In the genomic region with DNA sequence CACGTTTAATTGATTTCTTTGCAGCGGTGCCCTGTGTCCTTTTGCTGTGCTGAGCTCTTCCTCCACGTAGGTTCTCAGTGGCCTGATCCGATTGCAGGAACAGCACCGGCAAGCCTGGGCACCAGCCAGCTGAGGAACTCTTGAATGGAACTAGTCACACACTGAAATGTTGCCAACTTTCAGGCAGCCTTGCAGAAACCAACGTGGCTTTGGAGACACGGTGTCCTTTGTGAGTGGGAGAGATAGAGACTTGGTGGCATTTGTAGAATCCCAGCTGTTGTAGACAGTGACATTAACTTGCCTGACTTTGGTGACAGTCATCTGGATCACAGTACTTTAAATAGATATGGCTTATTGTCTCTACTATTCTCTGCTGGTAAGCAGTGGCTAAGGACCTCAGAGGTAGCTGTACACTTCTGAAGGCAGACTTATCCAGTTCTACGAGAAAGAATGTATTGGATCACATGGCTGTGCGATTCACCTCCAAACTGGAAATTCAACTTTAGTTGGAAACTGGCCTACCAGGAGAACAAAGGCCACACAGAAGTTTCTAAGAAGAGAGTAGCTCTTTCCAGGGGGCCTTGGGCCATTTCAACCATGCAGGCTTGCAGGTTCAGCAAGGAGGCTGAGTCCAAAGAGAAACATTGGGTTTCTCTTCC, we compare ENCODE assay signal across 9 mouse cellular contexts. TPM values are rescaled to one million over a fixed set of nuclear protein-coding genes. Genes with fewer than 3 reads are reported as not detected.
A peak's percentile ranks its signal among the peaks of the same experiment; 100 is the strongest.
DNase-seq lines count a peak whose midpoint lies in the region; ATAC-seq lines count a peak whose summit lies in the region.
"Had no signal": no experiment of that assay in that cellular context is flagged by ENCODE, and none has a peak within 500 bp of the region (broad histone marks: within the 10 kb centered on the region; RNA-seq: fewer than 3 reads in every experiment).

No protein-coding gene starts in this region.

- peaks cover 7% of the 10 kb centered on the region for H3K4me1 ChIP-seq in limb, embryonic 15.5 days
- no peaks in the 10 kb centered on the region for H3K4me1 ChIP-seq in limb, embryonic 10.5 days
- H3K4me1 ChIP-seq in kidney, embryonic 15.5 days, result peaks cover 9% of the 10 kb centered on the region; the same call in 1 of the 2 replicates
- H3K4me1 ChIP-seq in intestine, embryonic 15.5 days (replicated peaks), result no peaks in the 10 kb centered on the region
- no peaks in the 10 kb centered on the region for H3K4me1 ChIP-seq in hindbrain, embryonic 11.5 days (replicated peaks; ENCODE audit: control insufficient read depth, insufficient read depth, low read length)
- H3K4me1 ChIP-seq in liver, embryonic 12.5 days, result no peaks in the 10 kb centered on the region
- H3K4me1 ChIP-seq: limb, embryonic 13.5 days had no signal

- no peak for ATAC-seq in limb, embryonic 15.5 days (ENCODE audit: insufficient number of reproducible peaks, low FRiP score, low TSS enrichment, low read depth)
- ATAC-seq in kidney, embryonic 15.5 days (replicated peaks; ENCODE audit: low FRiP score), result no peak
- no peak for ATAC-seq in intestine, embryonic 15.5 days
- ATAC-seq in hindbrain, embryonic 11.5 days (ENCODE audit: low FRiP score), result no peak
- ATAC-seq in liver, embryonic 12.5 days, result no peak

- no peak for DNase-seq in limb, embryonic 10.5 days (ENCODE audit: low spot score)
- DNase-seq in gastrocnemius, postnatal 10 days, result peak; percentile 23
- DNase-seq in right cerebral cortex, postnatal 14 days, result peak; percentile 30
- DNase-seq in hindbrain, embryonic 11.5 days (ENCODE audit: low spot score), result no peak

- no peaks in the 10 kb centered on the region for H3K9me3 ChIP-seq in limb, embryonic 15.5 days
- H3K9me3 ChIP-seq in limb, embryonic 10.5 days (replicated peaks), result no peaks in the 10 kb centered on the region
- no peaks in the 10 kb centered on the region for H3K9me3 ChIP-seq in kidney, embryonic 15.5 days (replicated peaks)
- no peaks in the 10 kb centered on the region for H3K9me3 ChIP-seq in intestine, embryonic 15.5 days
- no peaks in the 10 kb centered on the region for H3K9me3 ChIP-seq in hindbrain, embryonic 11.5 days (ENCODE audit: control insufficient read depth, low read length)
- H3K9me3 ChIP-seq in liver, embryonic 12.5 days (replicated peaks), result no peaks in the 10 kb centered on the region
- H3K9me3 ChIP-seq: limb, embryonic 13.5 days had no signal

- H3K27ac ChIP-seq in limb, embryonic 15.5 days, result peak overlapping the region; percentile 50; the same call in 1 of the 2 replicates
- H3K27ac ChIP-seq in limb, embryonic 10.5 days, result no peak overlapping the region
- peak overlapping the region; percentile 47 for H3K27ac ChIP-seq in kidney, embryonic 15.5 days
- no peak overlapping the region for H3K27ac ChIP-seq in intestine, embryonic 15.5 days
- H3K27ac ChIP-seq in hindbrain, embryonic 11.5 days (ENCODE audit: low read depth, low read length), result no peak overlapping the region
- no peak overlapping the region for H3K27ac ChIP-seq in liver, embryonic 12.5 days
- H3K27ac ChIP-seq: limb, embryonic 13.5 days had no signal

- H3K4me2 ChIP-seq in limb, embryonic 15.5 days, result no peak overlapping the region
- H3K4me2 ChIP-seq in kidney, embryonic 15.5 days, result no peak overlapping the region
- no peak overlapping the region for H3K4me2 ChIP-seq in intestine, embryonic 15.5 days (replicated peaks)
- no peak overlapping the region for H3K4me2 ChIP-seq in hindbrain, embryonic 11.5 days (replicated peaks; ENCODE audit: low read depth, low read length)
- no peak overlapping the region for H3K4me2 ChIP-seq in liver, embryonic 12.5 days
- H3K4me2 ChIP-seq: limb, embryonic 13.5 days had no signal

- H3K36me3 ChIP-seq in limb, embryonic 15.5 days, result no peaks in the 10 kb centered on the region
- no peaks in the 10 kb centered on the region for H3K36me3 ChIP-seq in limb, embryonic 10.5 days
- H3K36me3 ChIP-seq in kidney, embryonic 15.5 days, result no peaks in the 10 kb centered on the region
- H3K36me3 ChIP-seq in intestine, embryonic 15.5 days, result no peaks in the 10 kb centered on the region
- no peaks in the 10 kb centered on the region for H3K36me3 ChIP-seq in hindbrain, embryonic 11.5 days (ENCODE audit: control insufficient read depth, insufficient read depth, low read length)
- H3K36me3 ChIP-seq in liver, embryonic 12.5 days, result no peaks in the 10 kb centered on the region
- H3K36me3 ChIP-seq: limb, embryonic 13.5 days had no signal

- H3K4me3 ChIP-seq in limb, embryonic 15.5 days, result no peak overlapping the region
- no peak overlapping the region for H3K4me3 ChIP-seq in limb, embryonic 10.5 days
- no peak overlapping the region for H3K4me3 ChIP-seq in kidney, embryonic 15.5 days (replicated peaks)
- H3K4me3 ChIP-seq in intestine, embryonic 15.5 days (replicated peaks), result no peak overlapping the region
- H3K4me3 ChIP-seq in hindbrain, embryonic 11.5 days (ENCODE audit: low read depth, low read length), result no peak overlapping the region
- H3K4me3 ChIP-seq in liver, embryonic 12.5 days, result no peak overlapping the region
- H3K4me3 ChIP-seq: limb, embryonic 13.5 days had no signal

- H3K9ac ChIP-seq in limb, embryonic 15.5 days, result no peak overlapping the region
- no peak overlapping the region for H3K9ac ChIP-seq in kidney, embryonic 15.5 days
- no peak overlapping the region for H3K9ac ChIP-seq in intestine, embryonic 15.5 days
- no peak overlapping the region for H3K9ac ChIP-seq in hindbrain, embryonic 11.5 days (ENCODE audit: low read depth, low read length)
- H3K9ac ChIP-seq in liver, embryonic 12.5 days, result no peak overlapping the region
- H3K9ac ChIP-seq: limb, embryonic 13.5 days had no signal

- 53% methylated on average over 9 of the region's 9 CpGs for WGBS in limb, embryonic 15.5 days
- WGBS in limb, embryonic 10.5 days, result 89% methylated on average over 9 of the region's 9 CpGs
- WGBS in kidney, embryonic 15.5 days, result 55% methylated on average over 9 of the region's 9 CpGs
- 79% methylated on average over 9 of the region's 9 CpGs for WGBS in intestine, embryonic 15.5 days
- WGBS in hindbrain, embryonic 11.5 days, result 92% methylated on average over 9 of the region's 9 CpGs
- WGBS in liver, embryonic 12.5 days (ENCODE audit: insufficient replicate concordance), result 68% methylated on average over 9 of the region's 9 CpGs

- H3K27me3 ChIP-seq in limb, embryonic 15.5 days, result no peaks in the 10 kb centered on the region
- no peaks in the 10 kb centered on the region for H3K27me3 ChIP-seq in limb, embryonic 10.5 days (ENCODE audit: low read depth, poor library complexity, severe bottlenecking)
- no peaks in the 10 kb centered on the region for H3K27me3 ChIP-seq in kidney, embryonic 15.5 days
- H3K27me3 ChIP-seq in intestine, embryonic 15.5 days (replicated peaks), result no peaks in the 10 kb centered on the region
- H3K27me3 ChIP-seq in hindbrain, embryonic 11.5 days (ENCODE audit: control insufficient read depth, insufficient read depth, low read length), result no peaks in the 10 kb centered on the region
- no peaks in the 10 kb centered on the region for H3K27me3 ChIP-seq in liver, embryonic 12.5 days (replicated peaks)
- H3K27me3 ChIP-seq: limb, embryonic 13.5 days had no signal

RNA-seq across cellular contexts. Expression of gene Gm815, which starts 5.8 kb away (rescaled TPM):
- polyA plus RNA-seq in limb, embryonic 15.5 days (2015; fragmentation: Nextera tagmentation; extraction: Ambion mirVana), result not detected in 2 replicates
- not detected in 2 replicates for polyA plus RNA-seq in limb, embryonic 10.5 days (2016; fragmentation: Nextera tagmentation; extraction: Ambion mirVana)
- total RNA-seq in gastrocnemius, postnatal 10 days (2021), result not detected
- not detected in 2 replicates for polyA plus RNA-seq in kidney, embryonic 15.5 days (2015; fragmentation: Nextera tagmentation; extraction: Ambion mirVana)
- not detected in 2 replicates for polyA plus RNA-seq in intestine, embryonic 15.5 days (2015; fragmentation: Nextera tagmentation; extraction: Ambion mirVana)
- polyA plus RNA-seq in hindbrain, embryonic 11.5 days (2014; fragmentation: Nextera tagmentation; extraction: Ambion mirVana), result not detected in 2 replicates
- polyA plus RNA-seq in liver, embryonic 12.5 days (2016; fragmentation: Nextera tagmentation; extraction: Ambion mirVana), result not detected in 2 replicates
- polyA plus RNA-seq: limb, embryonic 13.5 days had no signal

Comparison
In these comparisons a context has a peak if more than half of its experiments do, and no peak if none do; other contexts are left out.
1. H3K27ac ChIP-seq: peak in limb, embryonic 15.5 days (single experiment) and kidney, embryonic 15.5 days (single experiment); none in limb, embryonic 10.5 days (single experiment), intestine, embryonic 15.5 days (single experiment), hindbrain, embryonic 11.5 days (single experiment) and liver, embryonic 12.5 days (single experiment).
2. DNase-seq: peak in gastrocnemius, postnatal 10 days (single experiment) and right cerebral cortex, postnatal 14 days (single experiment); none in limb, embryonic 10.5 days (single experiment) and hindbrain, embryonic 11.5 days (single experiment).